Mouse (Mus musculus): ENCODE results near the gene Vdac2.

GRCm38 (mm10) chr14:21809418-21809817 is 15.6 kb upstream of the Vdac2 start:
- TF ChIP-seq POLR2A (IDR thresholded peaks at IDR 0.05; ENCODE audit: insufficient read depth, low read length) (no peak), CTCF (IDR thresholded peaks at IDR 0.05; ENCODE audit: low read depth, low read length) (no peak)

All from ES-Bruce4 (cell line).